Mouse (Mus musculus) urinary bladder, adult 2 months (tissue): ENCODE data around the gene Tmem221. TPM values are rescaled to one million over a fixed set of nuclear protein-coding genes. Genes with fewer than 3 reads are reported as not detected.

Experiments used
- DNase-seq: peaks from one replicate; pipeline ENCODE4 v3.0.0; 2022; ENCODE audit warnings: low spot score
- polyA plus RNA-seq: library from polyadenylated mRNA; depleted of rRNA; stranded (reverse); fragments of >200 nt; gene quantifications from 2 replicates; pipeline ENCODE4 v1.2.3, GENCODE M21; 2012; rRNA removed

The Tmem221 gene
- polyA plus RNA-seq, 1 experiment, result 3.0 TPM

DNA sequence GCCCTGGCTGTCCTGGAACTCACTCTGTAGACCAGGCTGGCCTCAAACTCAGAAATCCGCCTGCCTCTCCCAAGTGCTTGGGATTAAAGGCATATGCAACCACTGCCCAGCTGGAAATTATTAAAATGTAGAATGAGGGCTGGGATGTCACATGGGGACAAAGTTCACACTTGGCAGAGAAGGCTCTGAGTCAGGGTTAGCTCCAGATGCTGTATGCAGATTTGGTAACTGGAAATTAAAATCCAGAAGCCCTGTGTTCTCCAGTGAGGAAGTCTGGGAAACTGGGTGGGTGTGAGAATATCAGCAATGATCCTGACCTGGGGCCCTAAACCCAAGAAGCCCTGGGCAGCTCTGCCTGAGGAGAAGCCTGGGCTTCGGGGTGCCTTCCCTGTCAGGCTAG, 49.4 kb downstream of the Tmem221 start:
- no peak for DNase-seq

DNA sequence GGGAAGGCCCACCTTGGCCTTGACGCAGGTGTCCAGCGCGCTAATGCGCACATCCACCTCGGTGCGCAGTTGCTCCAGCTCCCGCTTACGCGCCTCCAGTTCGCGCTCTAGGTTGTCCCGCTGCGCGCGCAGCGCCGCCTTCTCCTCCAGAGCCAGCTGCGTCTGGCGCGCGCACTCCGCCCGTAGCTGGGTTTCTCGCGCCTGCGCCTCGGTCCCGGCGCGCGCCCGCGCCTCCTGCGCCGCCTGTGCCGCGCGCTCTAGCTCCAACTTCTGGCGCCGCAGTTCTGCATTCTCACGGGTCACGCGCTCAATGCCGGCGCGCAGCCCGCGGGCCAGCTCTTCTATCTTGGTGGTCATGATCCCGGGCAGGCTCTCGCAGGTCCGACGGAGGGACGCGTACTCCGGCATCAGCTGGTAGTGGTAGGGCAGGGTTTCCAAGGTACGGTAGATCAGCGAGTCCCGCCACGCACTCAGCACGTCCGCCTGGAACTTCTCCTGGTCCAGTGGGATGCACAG, 51.0 kb downstream of the Tmem221 start:
- peak; percentile 45 for DNase-seq

DNA sequence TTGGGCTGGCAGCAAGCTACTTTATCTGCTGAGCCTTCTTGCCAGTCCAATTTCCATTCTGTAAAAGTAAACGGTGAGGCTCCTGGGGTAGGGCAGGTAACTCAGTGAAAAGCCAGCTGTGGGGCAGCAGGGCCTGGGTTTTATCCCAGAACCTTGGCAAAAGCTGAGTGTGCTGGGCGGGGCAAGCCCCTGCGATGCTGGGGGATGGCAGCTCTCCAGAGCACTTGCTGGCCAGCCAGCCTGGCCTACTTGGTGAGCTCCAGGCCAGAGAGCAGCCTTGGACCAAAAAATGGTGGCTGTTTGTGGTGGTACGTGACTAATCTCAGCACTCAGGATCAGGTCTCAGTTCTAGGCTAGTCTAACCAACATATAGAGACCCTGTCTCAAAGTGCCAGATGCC, 52.7 kb downstream of the Tmem221 start:
- DNase-seq, result no peak

DNA sequence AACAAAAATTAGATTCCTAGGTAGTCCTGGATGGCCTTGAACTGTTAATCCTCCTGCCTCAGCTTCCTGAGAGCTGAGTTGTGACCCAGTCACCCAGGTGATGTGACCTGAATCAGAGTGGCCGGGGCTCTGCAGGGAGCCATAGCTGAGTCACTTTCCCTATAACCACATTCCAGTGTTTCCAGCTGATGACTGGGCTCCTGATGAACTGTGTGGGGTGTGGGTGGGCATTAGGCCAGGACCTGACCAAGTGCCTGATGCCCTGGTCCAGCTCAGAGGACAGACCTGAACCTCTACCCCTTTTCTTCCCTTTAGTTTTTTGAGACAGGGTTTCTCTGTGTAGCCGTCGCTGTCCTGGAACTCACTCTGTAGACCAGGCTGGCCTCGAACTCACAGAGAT, 53.3 kb downstream of the Tmem221 start:
- DNase-seq, result no peak

DNA sequence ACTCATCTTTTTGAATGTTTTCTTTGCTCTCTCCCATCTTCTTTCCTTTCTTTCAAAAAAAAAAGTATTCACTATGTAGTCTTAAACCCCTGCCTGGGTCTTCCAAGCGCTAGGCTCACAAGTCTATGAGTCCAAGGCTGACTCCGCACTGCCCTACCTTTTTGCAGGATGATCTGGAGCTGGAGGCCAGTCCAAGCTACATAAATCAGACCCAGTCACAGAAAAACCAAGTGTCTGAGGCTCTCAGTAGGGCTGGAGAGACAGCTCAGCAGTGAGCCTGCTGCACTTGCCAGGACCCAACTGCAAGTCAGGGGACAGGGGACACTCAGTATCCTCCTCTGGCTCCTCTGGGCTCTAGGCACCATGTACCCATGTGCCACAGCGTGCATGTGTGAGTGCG, 54.3 kb downstream of the Tmem221 start:
- DNase-seq, result no peak

Other genes starting within 250 kb of the Tmem221 start
- gene Use1, start 192.0 kb downstream of the Tmem221 start, polyA plus RNA-seq, result 218 and 244 TPM in 2 replicates
- 10.3 and 12.0 TPM in 2 replicates for gene Ocel1, start 187.6 kb downstream of the Tmem221 start, polyA plus RNA-seq
- 65.7 and 75.0 TPM in 2 replicates for gene Nr2f6, start 176.9 kb downstream of the Tmem221 start, polyA plus RNA-seq
- 22.0 and 23.9 TPM in 2 replicates for gene Ushbp1, start 163.1 kb downstream of the Tmem221 start, polyA plus RNA-seq
- gene Babam1, start 162.0 kb downstream of the Tmem221 start, polyA plus RNA-seq, result 87.3 and 92.4 TPM in 2 replicates
- 1.9 and 2.6 TPM in 2 replicates for gene Ankle1, start 152.9 kb downstream of the Tmem221 start, polyA plus RNA-seq
- gene Abhd8, start 95.2 kb downstream of the Tmem221 start, polyA plus RNA-seq, result 43.8 and 49.5 TPM in 2 replicates
- 38.5 and 45.3 TPM in 2 replicates for gene Mrpl34, start 93.9 kb downstream of the Tmem221 start, polyA plus RNA-seq
- gene Dda1, start 89.7 kb downstream of the Tmem221 start, polyA plus RNA-seq, result 56.7 and 67.3 TPM in 2 replicates
- gene Ano8, start 72.9 kb downstream of the Tmem221 start, polyA plus RNA-seq, result 22.1 and 23.9 TPM in 2 replicates
- gene Gtpbp3, start 70.8 kb downstream of the Tmem221 start, polyA plus RNA-seq, result 21.9 and 25.5 TPM in 2 replicates
- gene Plvap, start 47.1 kb downstream of the Tmem221 start, polyA plus RNA-seq, result 59.3 and 67.0 TPM in 2 replicates
- 0.12 TPM in 2 replicates for gene Ccdc194, start 33.2 kb downstream of the Tmem221 start, polyA plus RNA-seq
- 110 and 117 TPM in 2 replicates for gene Bst2, start 21.4 kb downstream of the Tmem221 start, polyA plus RNA-seq
- 96.1 and 115 TPM in 2 replicates for gene Mvb12a, start 15.9 kb downstream of the Tmem221 start, polyA plus RNA-seq
- 0.01 and 0.04 TPM in 2 replicates for gene Nxnl1, start 7.7 kb upstream of the Tmem221 start, polyA plus RNA-seq
- 57.3 and 63.8 TPM in 2 replicates for gene Slc27a1, start 10.0 kb upstream of the Tmem221 start, polyA plus RNA-seq
- 41.7 and 60.4 TPM in 2 replicates for gene Pgls, start 33.3 kb upstream of the Tmem221 start, polyA plus RNA-seq
- 3.1 and 3.7 TPM in 2 replicates for gene Fam129c, start 38.8 kb upstream of the Tmem221 start, polyA plus RNA-seq
- 124 and 144 TPM in 2 replicates for gene Colgalt1, start 52.1 kb upstream of the Tmem221 start, polyA plus RNA-seq
- gene Unc13a, start 112.9 kb upstream of the Tmem221 start, polyA plus RNA-seq, result 0.44 and 0.47 TPM in 2 replicates
- gene Jak3, start 117.4 kb upstream of the Tmem221 start, polyA plus RNA-seq, result 14.9 and 17.1 TPM in 2 replicates
- gene Insl3, start 130.3 kb upstream of the Tmem221 start, polyA plus RNA-seq, result 7.7 and 11.7 TPM in 2 replicates
- gene B3gnt3, start 142.9 kb upstream of the Tmem221 start, polyA plus RNA-seq, result 4.8 and 7.4 TPM in 2 replicates
- 4.5 and 5.3 TPM in 2 replicates for gene Fcho1, start 166.8 kb upstream of the Tmem221 start, polyA plus RNA-seq